ENCODE assay signal across 17 mouse cellular contexts in the genomic region with DNA sequence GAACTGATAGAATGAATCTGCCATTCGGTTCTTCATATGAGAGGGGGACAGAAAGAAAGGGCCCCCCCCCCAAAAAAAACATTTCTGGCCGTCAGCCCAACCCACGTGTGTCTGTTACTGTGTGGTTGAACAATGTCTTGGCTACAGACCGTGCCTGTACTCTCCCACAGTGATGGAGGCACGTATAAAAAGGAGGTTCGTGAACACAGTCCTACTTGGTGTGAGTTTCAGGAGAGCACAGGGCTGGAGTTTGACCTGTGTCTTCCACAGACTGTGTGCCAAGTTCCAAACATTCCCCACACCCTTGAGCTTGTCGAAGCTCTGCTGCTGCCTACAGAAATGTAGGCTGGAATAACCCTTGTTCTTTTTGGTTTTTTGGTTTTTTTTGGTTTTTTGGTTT. TPM values are rescaled to one million over a fixed set of nuclear protein-coding genes. Genes with fewer than 3 reads are reported as not detected.
DNase-seq lines count a peak whose midpoint lies in the region; ATAC-seq lines count a peak whose summit lies in the region.
"Had no signal": no experiment of that assay in that cellular context is flagged by ENCODE, and none has a peak within 500 bp of the region (broad histone marks: within the 10 kb centered on the region; RNA-seq: fewer than 3 reads in every experiment).

No protein-coding gene starts in this region.

- no peaks in the 10 kb centered on the region for H3K9me3 ChIP-seq in heart, embryonic 15.5 days (replicated peaks)
- H3K9me3 ChIP-seq in lung, embryonic 15.5 days, result no peaks in the 10 kb centered on the region
- H3K9me3 ChIP-seq in heart, embryonic 16.5 days (replicated peaks; ENCODE audit: control insufficient read depth, low read length), result no peaks in the 10 kb centered on the region
- H3K9me3 ChIP-seq in neural tube, embryonic 13.5 days, result no peaks in the 10 kb centered on the region
- H3K9me3 ChIP-seq: embryonic facial prominence, embryonic 13.5 days; liver, embryonic 15.5 days had no signal

- H3K27ac ChIP-seq in heart, embryonic 15.5 days, result peak overlapping the region; percentile 76
- H3K27ac ChIP-seq in lung, embryonic 15.5 days, result no peak overlapping the region
- peak overlapping the region; percentile 55 for H3K27ac ChIP-seq in heart, embryonic 16.5 days (ENCODE audit: low read length)
- H3K27ac ChIP-seq in neural tube, embryonic 13.5 days (replicated peaks), result no peak overlapping the region
- H3K27ac ChIP-seq: embryonic facial prominence, embryonic 13.5 days; liver, embryonic 15.5 days had no signal

- no peaks in the 10 kb centered on the region for H3K36me3 ChIP-seq in heart, embryonic 15.5 days
- H3K36me3 ChIP-seq in lung, embryonic 15.5 days, result 0 out of 2 replicates have a peak, but pooled peaks cover 5% of the 10 kb centered on the region
- H3K36me3 ChIP-seq in heart, embryonic 16.5 days (ENCODE audit: control insufficient read depth, insufficient read depth), result no peaks in the 10 kb centered on the region
- 0 out of 2 replicates have a peak, but pooled peaks cover 3% of the 10 kb centered on the region for H3K36me3 ChIP-seq in neural tube, embryonic 13.5 days
- H3K36me3 ChIP-seq: embryonic facial prominence, embryonic 13.5 days; liver, embryonic 15.5 days had no signal

- H3K4me3 ChIP-seq in heart, embryonic 15.5 days, result no peak overlapping the region
- no peak overlapping the region for H3K4me3 ChIP-seq in lung, embryonic 15.5 days
- no peak overlapping the region for H3K4me3 ChIP-seq in heart, embryonic 16.5 days (ENCODE audit: low read length)
- no peak overlapping the region for H3K4me3 ChIP-seq in neural tube, embryonic 13.5 days
- H3K4me3 ChIP-seq: embryonic facial prominence, embryonic 13.5 days; liver, embryonic 15.5 days had no signal

- 22% methylated on average over 7 of the region's 7 CpGs for whole genome bisulfite sequencing in heart, embryonic 15.5 days
- 28% methylated on average over 7 of the region's 7 CpGs for WGBS in lung, embryonic 15.5 days
- WGBS in heart, embryonic 16.5 days, result 29% methylated on average over 7 of the region's 7 CpGs
- 37% methylated on average over 7 of the region's 7 CpGs for WGBS in neural tube, embryonic 13.5 days

- H3K4me2 ChIP-seq in heart, embryonic 15.5 days, result no peak overlapping the region
- H3K4me2 ChIP-seq in lung, embryonic 15.5 days, result no peak overlapping the region
- no peak overlapping the region for H3K4me2 ChIP-seq in heart, embryonic 16.5 days (ENCODE audit: low read depth, low read length)
- H3K4me2 ChIP-seq in neural tube, embryonic 13.5 days, result no peak overlapping the region
- H3K4me2 ChIP-seq: embryonic facial prominence, embryonic 13.5 days; liver, embryonic 15.5 days had no signal

- no peaks in the 10 kb centered on the region; the same call in none of the 2 replicates for H3K4me1 ChIP-seq in heart, embryonic 15.5 days (replicated peaks)
- peaks cover 6% of the 10 kb centered on the region; the same call in 1 of the 2 replicates for H3K4me1 ChIP-seq in lung, embryonic 15.5 days
- H3K4me1 ChIP-seq in heart, embryonic 16.5 days (ENCODE audit: control insufficient read depth, insufficient read depth, low read length), result no peaks in the 10 kb centered on the region; the same call in 1 of the 2 replicates
- H3K4me1 ChIP-seq in neural tube, embryonic 13.5 days (replicated peaks), result peaks cover 19% of the 10 kb centered on the region
- H3K4me1 ChIP-seq: embryonic facial prominence, embryonic 13.5 days; liver, embryonic 15.5 days had no signal

- no peaks in the 10 kb centered on the region for H3K27me3 ChIP-seq in heart, embryonic 15.5 days
- H3K27me3 ChIP-seq in lung, embryonic 15.5 days, result peaks cover 5% of the 10 kb centered on the region; the same call in 1 of the 2 replicates
- no peaks in the 10 kb centered on the region for H3K27me3 ChIP-seq in heart, embryonic 16.5 days (ENCODE audit: control insufficient read depth, insufficient read depth, low read length)
- H3K27me3 ChIP-seq in neural tube, embryonic 13.5 days, result no peaks in the 10 kb centered on the region; the same call in 1 of the 2 replicates
- H3K27me3 ChIP-seq: CH12.LX; embryonic facial prominence, embryonic 13.5 days; liver, embryonic 15.5 days had no signal

- DNase-seq in heart, adult 18-20 months, result no peak
- DNase-seq in lung, postnatal 4 days, result no peak
- no peak for DNase-seq in retina, postnatal 1 day
- DNase-seq: adrenal gland, adult 2 months; cerebellum, postnatal 25 days; right cerebral cortex, adult 18-20 months had no signal

- H3K9ac ChIP-seq in heart, embryonic 15.5 days, result no peak overlapping the region
- no peak overlapping the region for H3K9ac ChIP-seq in lung, embryonic 15.5 days
- no peak overlapping the region for H3K9ac ChIP-seq in heart, embryonic 16.5 days (ENCODE audit: low read length)
- H3K9ac ChIP-seq in neural tube, embryonic 13.5 days, result no peak overlapping the region
- H3K9ac ChIP-seq: embryonic facial prominence, embryonic 13.5 days; liver, embryonic 15.5 days had no signal

- peak; percentile 76 for ATAC-seq in heart, embryonic 15.5 days (replicated peaks; ENCODE audit: insufficient number of reproducible peaks, insufficient read depth, low FRiP score, low read depth)
- peak; percentile 69 for ATAC-seq in lung, embryonic 15.5 days (ENCODE audit: borderline replicate concordance, extremely low read depth, low FRiP score, low TSS enrichment)
- ATAC-seq in heart, embryonic 16.5 days (replicated peaks; ENCODE audit: extremely low read depth, insufficient read depth, low FRiP score), result peak; percentile 73
- ATAC-seq in neural tube, embryonic 13.5 days (ENCODE audit: low read depth), result 0 out of 2 replicates have a peak, but pooled peaks have one; percentile 48
- ATAC-seq: intestine, postnatal 0 days had no signal

RNA-seq across cellular contexts. Expression of a gene that starts 9.4 kb away (rescaled TPM):
- 354 and 528 TPM in 2 replicates for polyA plus RNA-seq in heart, embryonic 15.5 days (2015; fragmentation: Nextera tagmentation; extraction: Ambion mirVana)
- total RNA-seq in heart, adult 18-20 months (2021), result 100 to 1,000 TPM; 603 to 858 TPM
- 7.9 and 12.5 TPM in 2 replicates for polyA plus RNA-seq in lung, embryonic 15.5 days (2015; fragmentation: Nextera tagmentation; extraction: Ambion mirVana)
- polyA plus RNA-seq in heart, embryonic 16.5 days (2015; fragmentation: Nextera tagmentation; extraction: Ambion mirVana), result 427 and 514 TPM in 2 replicates
- 0.37 and 0.38 TPM in 2 replicates for polyA plus RNA-seq in neural tube, embryonic 13.5 days (2015; fragmentation: Nextera tagmentation; extraction: Ambion mirVana)
- total RNA-seq: adrenal gland, adult 2 months; CH12.LX; layer of hippocampus, adult 18-20 months; megakaryocyte, adult 5-6 weeks had no signal
- polyA plus RNA-seq: adrenal gland, adult 2 months; neural tube, embryonic 14.5 days had no signal

RNA-seq across cellular contexts. Expression of a gene that starts 26.9 kb away (rescaled TPM):
- 44.2 and 45.3 TPM in 2 replicates for polyA plus RNA-seq in heart, embryonic 15.5 days (2015; fragmentation: Nextera tagmentation; extraction: Ambion mirVana)
- 10 to 100 TPM; 16.2 to 17.3 TPM for total RNA-seq in heart, adult 18-20 months (2021)
- 85.3 and 89.3 TPM in 2 replicates for polyA plus RNA-seq in lung, embryonic 15.5 days (2015; fragmentation: Nextera tagmentation; extraction: Ambion mirVana)
- 45.2 and 48.1 TPM in 2 replicates for polyA plus RNA-seq in heart, embryonic 16.5 days (2015; fragmentation: Nextera tagmentation; extraction: Ambion mirVana)
- polyA plus RNA-seq in neural tube, embryonic 13.5 days (2015; fragmentation: Nextera tagmentation; extraction: Ambion mirVana), result 80.8 and 85.1 TPM in 2 replicates

RNA-seq across cellular contexts. Expression of a gene that starts 53.2 kb away (rescaled TPM):
- 0.06 and 0.47 TPM in 2 replicates for polyA plus RNA-seq in heart, embryonic 15.5 days (2015; fragmentation: Nextera tagmentation; extraction: Ambion mirVana)
- total RNA-seq in heart, adult 18-20 months (2021), result under 1 TPM; 0.69 to 0.87 TPM
- polyA plus RNA-seq in lung, embryonic 15.5 days (2015; fragmentation: Nextera tagmentation; extraction: Ambion mirVana), result 0.06 and 0.29 TPM in 2 replicates
- polyA plus RNA-seq in heart, embryonic 16.5 days (2015; fragmentation: Nextera tagmentation; extraction: Ambion mirVana), result 0.20 and 0.74 TPM in 2 replicates
- 17.2 and 18.9 TPM in 2 replicates for polyA plus RNA-seq in neural tube, embryonic 13.5 days (2015; fragmentation: Nextera tagmentation; extraction: Ambion mirVana)
- total RNA-seq: adrenal gland, adult 2 months; CH12.LX; megakaryocyte, adult 5-6 weeks had no signal
- polyA plus RNA-seq: liver, embryonic 15.5 days had no signal

Comparison
In these comparisons a context has a peak if more than half of its experiments do, and no peak if none do; other contexts are left out.
1. H3K27ac ChIP-seq: peak in heart, embryonic 15.5 days (single experiment) and heart, embryonic 16.5 days (single experiment); none in lung, embryonic 15.5 days (single experiment) and neural tube, embryonic 13.5 days (single experiment).
2. RNA of a gene that starts 9.4 kb away (polyA plus RNA-seq): 354 to 528 TPM in heart, embryonic 15.5 days and 427 to 514 TPM in heart, embryonic 16.5 days; 7.9 to 12.5 TPM in lung, embryonic 15.5 days and 0.37 to 0.38 TPM in neural tube, embryonic 13.5 days; every median in the first group is over 10 times any median in the second.
3. RNA of a gene that starts 53.2 kb away (polyA plus RNA-seq): 17.2 to 18.9 TPM in neural tube, embryonic 13.5 days; 0.20 to 0.74 TPM in heart, embryonic 16.5 days, 0.06 to 0.29 TPM in lung, embryonic 15.5 days and 0.06 to 0.47 TPM in heart, embryonic 15.5 days; every median in the first group is over 10 times any median in the second.
4. Peak in every context shown above with its lines, with median percentiles within 50 percentile points of each other: ATAC-seq.